Mouse (Mus musculus): ENCODE measurements around the gene Hsd11b1. TPM values are rescaled to one million over a fixed set of nuclear protein-coding genes. Genes with fewer than 3 reads are reported as not detected.

Gene Hsd11b1
- polyA plus RNA-seq, 1 experiment, result 0.12 TPM

- no peaks in the 10 kb centered on the region for H3K79me3 ChIP-seq (ENCODE audit: low read depth)
- H3K36me3 ChIP-seq (ENCODE audit: control insufficient read depth, insufficient read depth), result no peaks in the 10 kb centered on the region
- no peaks in the 10 kb centered on the region for H3K79me2 ChIP-seq (ENCODE audit: control insufficient read depth, insufficient read depth)
- TF ChIP-seq USF1 (IDR thresholded peaks at IDR 0.05; ENCODE audit: low read depth), result no peak
- no peak for TF ChIP-seq CTCF (IDR thresholded peaks at IDR 0.05; ENCODE audit: control insufficient read depth, insufficient read depth, insufficient read length)
- no peak for TF ChIP-seq MYOG (IDR thresholded peaks at IDR 0.05; ENCODE audit: control insufficient read depth, extremely low read depth, insufficient read length)
- TF ChIP-seq MYOD1 (IDR thresholded peaks at IDR 0.05; ENCODE audit: control insufficient read depth, insufficient read length, low read depth), result no peak
- no peak for TF ChIP-seq MAX (IDR thresholded peaks at IDR 0.05)
- H3K27me3 ChIP-seq (ENCODE audit: control insufficient read depth, insufficient read depth, insufficient read length), result no peaks in the 10 kb centered on the region
- H3K4me3 ChIP-seq (ENCODE audit: insufficient read depth, poor library complexity, severe bottlenecking), result no peak overlapping the region
- no peak overlapping the region for H3ac ChIP-seq (ENCODE audit: control insufficient read depth, insufficient read length, low read depth)
Measured at GRCm38 (mm10) chr1:193251386-193251785, 12.5 kb downstream of the Hsd11b1 start.

GRCm38 (mm10) chr1:193250026-193250425 lies 13.8 kb downstream of the Hsd11b1 start:
- Histone ChIP-seq H3K36me3 (ENCODE audit: control insufficient read depth, insufficient read depth) (no peaks in the 10 kb centered on the region), H3K4me3 (ENCODE audit: insufficient read depth, poor library complexity, severe bottlenecking) (no peak overlapping the region), H3K79me3 (ENCODE audit: low read depth) (no peaks in the 10 kb centered on the region), H3ac (ENCODE audit: control insufficient read depth, insufficient read length, low read depth) (no peak overlapping the region), H3K27me3 (ENCODE audit: control insufficient read depth, insufficient read depth, insufficient read length) (no peaks in the 10 kb centered on the region), H3K79me2 (ENCODE audit: control insufficient read depth, insufficient read depth) (no peaks in the 10 kb centered on the region)
- no peak for TF ChIP-seq FOSL1 (IDR thresholded peaks at IDR 0.05; ENCODE audit: insufficient read depth, low read length, poor library complexity, severe bottlenecking)
- TF ChIP-seq MYOD1 (IDR thresholded peaks at IDR 0.05; ENCODE audit: control insufficient read depth, insufficient read length, low read depth), result no peak
- TF ChIP-seq CEBPB (IDR thresholded peaks at IDR 0.05; ENCODE audit: low read depth), result no peak
- TF ChIP-seq MAX (IDR thresholded peaks at IDR 0.05), result no peak
- no peak for TF ChIP-seq CTCF (IDR thresholded peaks at IDR 0.05; ENCODE audit: control insufficient read depth, insufficient read depth, insufficient read length)

- no peaks in the 10 kb centered on the region for H3K79me2 ChIP-seq (ENCODE audit: control insufficient read depth, insufficient read depth)
- TF ChIP-seq MYOD1 (IDR thresholded peaks at IDR 0.05; ENCODE audit: control insufficient read depth, insufficient read length, low read depth) (no peak), MYOG (IDR thresholded peaks at IDR 0.05; ENCODE audit: control insufficient read depth, extremely low read depth, insufficient read length) (no peak), MAX (IDR thresholded peaks at IDR 0.05) (no peak), CTCF (IDR thresholded peaks at IDR 0.05; ENCODE audit: control insufficient read depth, insufficient read depth, insufficient read length) (no peak), FOSL1 (IDR thresholded peaks at IDR 0.05; ENCODE audit: insufficient read depth, low read length, poor library complexity, severe bottlenecking) (no peak), CEBPB (IDR thresholded peaks at IDR 0.05; ENCODE audit: low read depth) (no peak), USF1 (IDR thresholded peaks at IDR 0.05; ENCODE audit: low read depth) (no peak)
- no peak overlapping the region for H3ac ChIP-seq (ENCODE audit: control insufficient read depth, insufficient read length, low read depth)
Measured at GRCm38 (mm10) chr1:193244235-193244634, 19.6 kb downstream of the Hsd11b1 start.

GRCm38 (mm10) chr1:193243571-193244193 lies 20.2 kb downstream of the Hsd11b1 start:
- Histone ChIP-seq H3K27me3 (ENCODE audit: control insufficient read depth, insufficient read depth, insufficient read length) (no peaks in the 10 kb centered on the region), H3K4me3 (ENCODE audit: insufficient read depth, poor library complexity, severe bottlenecking) (no peak overlapping the region), H3ac (ENCODE audit: control insufficient read depth, insufficient read length, low read depth) (no peak overlapping the region), H3K79me3 (ENCODE audit: low read depth) (no peaks in the 10 kb centered on the region), H3K79me2 (ENCODE audit: control insufficient read depth, insufficient read depth) (no peaks in the 10 kb centered on the region), H3K36me3 (ENCODE audit: control insufficient read depth, insufficient read depth) (no peaks in the 10 kb centered on the region)
- TF ChIP-seq CTCF (IDR thresholded peaks at IDR 0.05; ENCODE audit: control insufficient read depth, insufficient read depth, insufficient read length) (no peak), MYOD1 (IDR thresholded peaks at IDR 0.05; ENCODE audit: control insufficient read depth, insufficient read length, low read depth) (no peak), MAX (IDR thresholded peaks at IDR 0.05) (no peak), USF1 (IDR thresholded peaks at IDR 0.05; ENCODE audit: low read depth) (no peak), FOSL1 (IDR thresholded peaks at IDR 0.05; ENCODE audit: insufficient read depth, low read length, poor library complexity, severe bottlenecking) (no peak), MYOG (IDR thresholded peaks at IDR 0.05; ENCODE audit: control insufficient read depth, extremely low read depth, insufficient read length) (no peak), CEBPB (IDR thresholded peaks at IDR 0.05; ENCODE audit: low read depth) (no peak)

More at GRCm38 (mm10) chr1:193244235-193244634, 19.6 kb downstream of the Hsd11b1 start:
- Histone ChIP-seq H3K4me3 (ENCODE audit: insufficient read depth, poor library complexity, severe bottlenecking) (no peak overlapping the region), H3K27me3 (ENCODE audit: control insufficient read depth, insufficient read depth, insufficient read length) (no peaks in the 10 kb centered on the region), H3K79me3 (ENCODE audit: low read depth) (no peaks in the 10 kb centered on the region), H3K36me3 (ENCODE audit: control insufficient read depth, insufficient read depth) (no peaks in the 10 kb centered on the region)

- H3K79me2 ChIP-seq (ENCODE audit: control insufficient read depth, insufficient read depth), result no peaks in the 10 kb centered on the region
- no peaks in the 10 kb centered on the region for H3K79me3 ChIP-seq (ENCODE audit: low read depth)
- no peaks in the 10 kb centered on the region for H3K36me3 ChIP-seq (ENCODE audit: control insufficient read depth, insufficient read depth)
- no peak overlapping the region for H3ac ChIP-seq (ENCODE audit: control insufficient read depth, insufficient read length, low read depth)
- H3K4me3 ChIP-seq (ENCODE audit: insufficient read depth, poor library complexity, severe bottlenecking), result no peak overlapping the region
- TF ChIP-seq MYOG (IDR thresholded peaks at IDR 0.05; ENCODE audit: control insufficient read depth, extremely low read depth, insufficient read length) (no peak), FOSL1 (IDR thresholded peaks at IDR 0.05; ENCODE audit: insufficient read depth, low read length, poor library complexity, severe bottlenecking) (no peak), CEBPB (IDR thresholded peaks at IDR 0.05; ENCODE audit: low read depth) (no peak), MYOD1 (IDR thresholded peaks at IDR 0.05; ENCODE audit: control insufficient read depth, insufficient read length, low read depth) (no peak)
- H3K27me3 ChIP-seq (ENCODE audit: control insufficient read depth, insufficient read depth, insufficient read length), result no peaks in the 10 kb centered on the region
Measured at GRCm38 (mm10) chr1:193242863-193243262, 21.0 kb downstream of the Hsd11b1 start.

- H3K27me3 ChIP-seq (ENCODE audit: control insufficient read depth, insufficient read depth, insufficient read length), result no peaks in the 10 kb centered on the region
- H3K4me3 ChIP-seq (ENCODE audit: insufficient read depth, poor library complexity, severe bottlenecking), result no peak overlapping the region
- no peaks in the 10 kb centered on the region for H3K79me2 ChIP-seq (ENCODE audit: control insufficient read depth, insufficient read depth)
- H3ac ChIP-seq (ENCODE audit: control insufficient read depth, insufficient read length, low read depth), result no peak overlapping the region
- no peaks in the 10 kb centered on the region for H3K79me3 ChIP-seq (ENCODE audit: low read depth)
- no peaks in the 10 kb centered on the region for H3K36me3 ChIP-seq (ENCODE audit: control insufficient read depth, insufficient read depth)
- TF ChIP-seq USF1 (IDR thresholded peaks at IDR 0.05; ENCODE audit: low read depth) (no peak), CEBPB (IDR thresholded peaks at IDR 0.05; ENCODE audit: low read depth) (no peak), FOSL1 (IDR thresholded peaks at IDR 0.05; ENCODE audit: insufficient read depth, low read length, poor library complexity, severe bottlenecking) (no peak), CTCF (IDR thresholded peaks at IDR 0.05; ENCODE audit: control insufficient read depth, insufficient read depth, insufficient read length) (no peak), MYOD1 (IDR thresholded peaks at IDR 0.05; ENCODE audit: control insufficient read depth, insufficient read length, low read depth) (no peak), MAX (IDR thresholded peaks at IDR 0.05) (no peak), MYOG (IDR thresholded peaks at IDR 0.05; ENCODE audit: control insufficient read depth, extremely low read depth, insufficient read length) (no peak)
Measured at GRCm38 (mm10) chr1:193242238-193242637, 21.6 kb downstream of the Hsd11b1 start.
